Mouse (Mus musculus): ENCODE measurements around the gene Fgfr2. TPM values are rescaled to one million over a fixed set of nuclear protein-coding genes. Genes with fewer than 3 reads are reported as not detected.
A peak's percentile ranks its signal among the peaks of the same experiment; 100 is the strongest.

Gene Fgfr2
- polyA plus RNA-seq, 1 experiment from 2014 or later, result 110 TPM

DNA sequence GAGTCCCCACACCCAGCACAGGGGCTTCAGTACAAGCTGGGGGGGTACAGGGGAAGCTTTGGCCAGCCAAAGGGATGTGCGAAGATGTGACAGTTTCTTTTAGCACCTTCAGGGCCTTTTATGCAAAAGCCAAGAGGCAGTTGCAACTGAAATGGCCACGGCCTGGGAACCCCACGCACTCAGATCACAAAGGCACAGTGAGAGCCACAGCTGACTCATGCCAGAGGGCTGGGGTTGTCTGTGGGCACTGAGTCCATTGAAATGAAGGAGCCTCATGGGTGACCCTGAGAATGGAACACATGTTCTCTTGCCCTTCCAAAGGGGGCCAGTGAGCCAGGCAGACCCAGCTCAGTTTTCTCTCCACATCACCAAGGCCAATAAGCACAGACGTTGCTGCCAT, 114.5 kb downstream of the Fgfr2 start:
- no peak for ATAC-seq
- peaks cover 3% of the 10 kb centered on the region; the same call in 1 of the 2 replicates for H3K4me1 ChIP-seq (ENCODE audit: insufficient read depth, low read depth, low read length)

DNA sequence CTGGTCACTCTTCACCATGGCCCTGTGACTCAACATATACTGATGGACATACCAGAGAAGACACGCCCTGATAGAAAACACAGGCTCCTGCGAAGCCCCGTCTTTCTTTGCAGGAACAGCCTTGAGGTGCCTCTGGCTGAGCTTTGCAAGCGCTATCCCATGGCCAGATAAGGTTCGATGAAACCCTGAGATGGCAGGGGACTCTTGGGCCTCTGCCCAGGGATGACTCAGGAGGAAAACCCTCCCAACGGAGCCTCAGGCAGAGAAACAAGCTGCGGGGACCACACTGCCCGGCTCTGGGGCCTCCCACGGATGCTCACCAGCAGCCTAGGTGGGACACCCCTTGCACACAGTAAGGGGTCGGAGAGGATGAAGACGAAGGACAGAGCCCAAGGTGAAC, 115.8 kb downstream of the Fgfr2 start:
- no peak overlapping the region for H3K9ac ChIP-seq (replicated peaks; ENCODE audit: low read depth)
- peaks cover 3% of the 10 kb centered on the region; the same call in 1 of the 2 replicates for H3K36me3 ChIP-seq (ENCODE audit: insufficient read depth, low read length)
- H3K4me1 ChIP-seq (ENCODE audit: insufficient read depth, low read depth, low read length), result no peaks in the 10 kb centered on the region
- H3K9me3 ChIP-seq (ENCODE audit: low read length), result no peaks in the 10 kb centered on the region
- H3K27ac ChIP-seq (ENCODE audit: low read length), result no peak overlapping the region
- 45% methylated on average over 11 of the region's 11 CpGs for WGBS
- no peaks in the 10 kb centered on the region for H3K27me3 ChIP-seq (replicated peaks; ENCODE audit: insufficient read depth, low read length)
- H3K4me3 ChIP-seq (ENCODE audit: low read depth, low read length), result no peak overlapping the region
- DNase-seq (ENCODE audit: low spot score), result peak; percentile 25
- no peak for TF ChIP-seq CTCF (IDR thresholded peaks at IDR 0.05)
- TF ChIP-seq EP300 (IDR thresholded peaks at IDR 0.05), result no peak
- no peak overlapping the region for H3K4me2 ChIP-seq (replicated peaks; ENCODE audit: low read depth, low read length)
- peak; percentile 18; the same call in 1 of the 2 replicates for ATAC-seq

More for the DNA sequence above, 114.5 kb downstream of the Fgfr2 start:
- peaks cover 3% of the 10 kb centered on the region; the same call in 1 of the 2 replicates for H3K36me3 ChIP-seq (ENCODE audit: insufficient read depth, low read length)
- WGBS, result 87% methylated on average over 4 of the region's 4 CpGs
- H3K4me3 ChIP-seq (ENCODE audit: low read depth, low read length), result no peak overlapping the region
- H3K4me2 ChIP-seq (replicated peaks; ENCODE audit: low read depth, low read length), result no peak overlapping the region
- DNase-seq (ENCODE audit: low spot score), result no peak
- no peaks in the 10 kb centered on the region for H3K27me3 ChIP-seq (replicated peaks; ENCODE audit: insufficient read depth, low read length)
- no peak for TF ChIP-seq EP300 (IDR thresholded peaks at IDR 0.05)
- TF ChIP-seq CTCF (IDR thresholded peaks at IDR 0.05), result no peak
- H3K9ac ChIP-seq (replicated peaks; ENCODE audit: low read depth), result no peak overlapping the region
- H3K9me3 ChIP-seq (ENCODE audit: low read length), result no peaks in the 10 kb centered on the region
- H3K27ac ChIP-seq (ENCODE audit: low read length), result no peak overlapping the region

DNA sequence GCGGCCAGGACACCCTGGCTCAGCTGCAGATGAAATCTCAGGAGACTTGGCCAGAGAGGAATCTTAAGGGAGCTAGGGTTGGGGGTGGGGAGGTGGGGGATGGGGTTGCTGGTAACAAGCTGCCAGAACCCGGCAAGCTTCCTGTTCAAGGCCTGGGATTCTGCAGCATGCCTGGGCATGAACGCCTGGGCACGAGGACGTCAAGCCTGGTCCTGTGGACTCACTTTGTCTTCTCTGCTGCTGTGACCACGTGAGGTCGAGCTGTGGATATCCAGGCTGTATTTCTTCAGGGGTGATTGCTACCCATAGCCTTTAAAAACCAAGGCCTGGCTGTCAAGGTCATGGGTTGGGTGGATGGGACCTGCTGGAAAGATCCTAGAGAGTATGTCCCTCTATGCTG, 117.4 kb downstream of the Fgfr2 start:
- H3K27ac ChIP-seq (ENCODE audit: low read length), result no peak overlapping the region
- no peaks in the 10 kb centered on the region for H3K9me3 ChIP-seq (ENCODE audit: low read length)
- 73% methylated on average over 7 of the region's 7 CpGs for WGBS
- no peak overlapping the region for H3K9ac ChIP-seq (replicated peaks; ENCODE audit: low read depth)
- no peak overlapping the region for H3K4me2 ChIP-seq (replicated peaks; ENCODE audit: low read depth, low read length)
- H3K4me1 ChIP-seq (ENCODE audit: insufficient read depth, low read depth, low read length), result no peaks in the 10 kb centered on the region
- peaks cover 3% of the 10 kb centered on the region; the same call in 1 of the 2 replicates for H3K36me3 ChIP-seq (ENCODE audit: insufficient read depth, low read length)
- DNase-seq (ENCODE audit: low spot score) (no peak), ATAC-seq (no peak)
- no peak overlapping the region for H3K4me3 ChIP-seq (ENCODE audit: low read depth, low read length)
- TF ChIP-seq CTCF (IDR thresholded peaks at IDR 0.05), result no peak
- TF ChIP-seq EP300 (IDR thresholded peaks at IDR 0.05), result no peak
- no peaks in the 10 kb centered on the region for H3K27me3 ChIP-seq (replicated peaks; ENCODE audit: insufficient read depth, low read length)

DNA sequence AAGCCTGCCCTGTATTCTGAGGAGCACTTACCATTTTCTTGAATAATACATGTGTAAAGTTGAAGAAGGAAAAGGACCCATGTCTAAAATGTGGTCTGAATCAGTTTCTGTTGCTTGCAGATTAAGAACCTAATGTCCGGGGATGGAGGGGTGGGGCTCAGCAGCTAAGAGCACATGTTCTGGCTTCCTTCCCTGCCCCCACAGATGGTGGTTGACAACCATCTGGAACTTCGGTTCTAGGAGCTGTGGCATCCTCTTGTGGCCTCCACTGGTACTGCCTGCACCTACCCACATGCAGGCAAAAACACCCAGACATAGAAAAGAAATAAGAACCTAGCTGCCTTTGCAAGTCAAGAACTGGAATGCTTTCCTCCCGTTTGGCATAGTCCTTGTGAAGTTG, 119.7 kb downstream of the Fgfr2 start:
- ATAC-seq, result peak; percentile 77
- H3K9me3 ChIP-seq (ENCODE audit: low read length), result no peaks in the 10 kb centered on the region
- DNase-seq (ENCODE audit: low spot score), result peak; percentile 91
- no peaks in the 10 kb centered on the region for H3K27me3 ChIP-seq (replicated peaks; ENCODE audit: insufficient read depth, low read length)
- TF ChIP-seq EP300 (IDR thresholded peaks at IDR 0.05) (no peak), CTCF (IDR thresholded peaks at IDR 0.05) (peak; percentile 98)
- no peak overlapping the region for H3K27ac ChIP-seq (ENCODE audit: low read length)
- WGBS, result 12% methylated on average over 3 of the region's 3 CpGs
- H3K4me3 ChIP-seq (ENCODE audit: low read depth, low read length), result no peak overlapping the region
- H3K4me1 ChIP-seq (ENCODE audit: insufficient read depth, low read depth, low read length), result no peaks in the 10 kb centered on the region
- no peak overlapping the region for H3K9ac ChIP-seq (replicated peaks; ENCODE audit: low read depth)
- H3K4me2 ChIP-seq (replicated peaks; ENCODE audit: low read depth, low read length), result no peak overlapping the region
- H3K36me3 ChIP-seq (ENCODE audit: insufficient read depth, low read length), result peaks cover 6% of the 10 kb centered on the region; the same call in 1 of the 2 replicates

DNA sequence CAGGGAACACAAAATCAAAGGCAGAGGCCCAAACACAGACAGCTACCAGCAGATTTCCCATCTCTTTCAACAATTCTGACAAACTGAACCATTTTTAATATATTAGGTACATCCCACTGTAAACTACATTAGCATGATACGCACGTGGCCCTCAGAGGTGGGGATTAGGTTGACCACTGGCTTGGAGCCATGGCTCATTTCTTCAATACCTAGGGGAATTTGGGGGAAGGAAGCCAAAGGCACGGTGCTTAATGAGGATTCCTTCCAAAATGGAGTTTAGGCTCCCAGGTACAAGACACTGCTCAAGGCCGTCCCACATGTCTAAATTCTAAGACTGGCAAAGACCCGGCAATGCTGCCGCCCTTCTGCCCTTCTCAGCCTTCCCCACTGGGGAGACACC, 120.9 kb downstream of the Fgfr2 start:
- TF ChIP-seq EP300 (IDR thresholded peaks at IDR 0.05) (no peak), CTCF (IDR thresholded peaks at IDR 0.05) (no peak)
- Histone ChIP-seq H3K9ac (replicated peaks; ENCODE audit: low read depth) (no peak overlapping the region), H3K27me3 (replicated peaks; ENCODE audit: insufficient read depth, low read length) (no peaks in the 10 kb centered on the region), H3K4me3 (ENCODE audit: low read depth, low read length) (no peak overlapping the region), H3K4me2 (replicated peaks; ENCODE audit: low read depth, low read length) (no peak overlapping the region), H3K36me3 (ENCODE audit: insufficient read depth, low read length) (peaks cover 18% of the 10 kb centered on the region), H3K9me3 (ENCODE audit: low read length) (no peaks in the 10 kb centered on the region), H3K4me1 (ENCODE audit: insufficient read depth, low read depth, low read length) (no peaks in the 10 kb centered on the region), H3K27ac (ENCODE audit: low read length) (no peak overlapping the region)
- DNase-seq (ENCODE audit: low spot score) (no peak), ATAC-seq (no peak)
- WGBS, result 89% methylated on average over 6 of the region's 6 CpGs

DNA sequence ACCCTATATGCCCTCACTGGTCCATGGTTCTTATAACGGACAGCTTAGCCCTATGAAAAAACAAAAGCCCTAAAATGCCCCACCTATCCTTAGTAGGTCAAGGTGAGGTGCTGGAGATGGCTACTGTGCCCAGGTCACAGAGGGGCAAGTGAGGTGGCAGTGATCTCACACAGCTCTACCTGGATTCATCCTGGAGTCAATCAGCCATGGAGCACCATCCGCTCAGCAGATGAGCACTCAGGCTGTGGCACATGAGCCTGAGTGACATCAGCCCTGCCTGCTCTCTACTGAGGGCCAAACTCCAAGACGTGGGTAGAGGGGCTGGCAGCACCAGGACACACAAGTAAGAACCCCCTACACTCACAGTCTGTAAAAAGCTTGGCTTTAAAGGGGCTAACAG, 121.8 kb downstream of the Fgfr2 start:
- no peak overlapping the region for H3K4me2 ChIP-seq (replicated peaks; ENCODE audit: low read depth, low read length)
- no peak for DNase-seq (ENCODE audit: low spot score)
- ATAC-seq, result no peak
- 86% methylated on average over 3 of the region's 3 CpGs for WGBS
- H3K27ac ChIP-seq (ENCODE audit: low read length), result no peak overlapping the region
- no peak overlapping the region for H3K9ac ChIP-seq (replicated peaks; ENCODE audit: low read depth)
- no peaks in the 10 kb centered on the region for H3K4me1 ChIP-seq (ENCODE audit: insufficient read depth, low read depth, low read length)
- no peak for TF ChIP-seq EP300 (IDR thresholded peaks at IDR 0.05)
- no peak for TF ChIP-seq CTCF (IDR thresholded peaks at IDR 0.05)
- H3K36me3 ChIP-seq (ENCODE audit: insufficient read depth, low read length), result peaks cover 21% of the 10 kb centered on the region
- H3K4me3 ChIP-seq (ENCODE audit: low read depth, low read length), result no peak overlapping the region
- no peaks in the 10 kb centered on the region for H3K9me3 ChIP-seq (ENCODE audit: low read length)
- H3K27me3 ChIP-seq (replicated peaks; ENCODE audit: insufficient read depth, low read length), result no peaks in the 10 kb centered on the region

DNA sequence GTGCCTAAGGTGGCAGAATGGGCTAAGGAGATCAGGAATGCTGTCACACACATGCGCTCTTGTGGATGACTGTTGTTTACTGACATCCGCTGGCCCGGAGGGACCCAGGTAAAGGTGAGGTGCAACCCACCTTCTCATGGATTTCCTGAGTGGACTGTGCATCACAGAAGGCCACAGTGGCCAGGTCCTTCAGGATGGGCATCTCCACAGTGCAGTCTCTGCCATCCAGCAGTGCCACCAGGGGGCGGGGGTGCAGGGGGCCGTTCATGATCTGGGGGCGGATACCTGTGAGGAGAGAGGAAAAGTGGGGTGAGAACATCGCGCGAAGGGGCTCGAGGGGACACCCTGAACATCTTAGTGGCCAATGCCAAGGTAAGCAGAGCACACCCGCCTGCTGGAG, 124.1 kb downstream of the Fgfr2 start:
- 93% methylated on average over 11 of the region's 11 CpGs for WGBS
- Histone ChIP-seq H3K4me2 (replicated peaks; ENCODE audit: low read depth, low read length) (no peak overlapping the region), H3K4me1 (ENCODE audit: insufficient read depth, low read depth, low read length) (no peaks in the 10 kb centered on the region), H3K4me3 (ENCODE audit: low read depth, low read length) (no peak overlapping the region), H3K36me3 (ENCODE audit: insufficient read depth, low read length) (peaks cover 25% of the 10 kb centered on the region), H3K9me3 (ENCODE audit: low read length) (no peaks in the 10 kb centered on the region), H3K27me3 (replicated peaks; ENCODE audit: insufficient read depth, low read length) (no peaks in the 10 kb centered on the region), H3K9ac (replicated peaks; ENCODE audit: low read depth) (no peak overlapping the region), H3K27ac (ENCODE audit: low read length) (no peak overlapping the region)
- DNase-seq (ENCODE audit: low spot score) (no peak), ATAC-seq (no peak)
- TF ChIP-seq EP300 (IDR thresholded peaks at IDR 0.05), result no peak
- no peak for TF ChIP-seq CTCF (IDR thresholded peaks at IDR 0.05)
